Mouse (Mus musculus) CD4-positive, CD25-positive, alpha-beta regulatory T cell, adult 4 months (primary cell): ENCODE measurements at regions not wholly inside any gene's neighbourhood (a gene's known extent, or its start where the extent isn't known, plus 50 kb on each side); places are given as distances from the start of the nearest gene placed in this dataset.

Experiments used
- ATAC-seq: one replicate; pipeline ENCODE4 v1.8.0; 2017

DNA sequence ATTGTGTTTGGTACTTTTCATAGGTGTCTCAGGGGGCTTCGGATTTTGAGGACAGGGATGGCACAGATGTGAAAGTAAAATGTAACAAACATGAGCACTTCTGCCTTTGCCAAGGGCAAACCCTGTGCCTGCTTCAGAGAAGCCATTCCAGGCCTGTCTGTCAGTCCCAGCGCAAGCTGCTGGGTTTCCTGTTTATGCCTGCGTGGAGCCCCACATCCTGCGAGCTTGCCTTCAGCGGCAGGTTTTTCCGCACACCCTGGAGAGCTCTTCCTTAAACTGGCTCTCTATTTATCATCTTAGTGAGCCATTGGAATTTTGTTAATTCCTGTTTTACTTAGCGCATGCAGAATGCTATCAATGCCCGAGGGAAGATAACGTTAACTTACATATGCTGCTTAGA lies 159.5 kb downstream of the Zfp281 start:
- no peak for ATAC-seq

DNA sequence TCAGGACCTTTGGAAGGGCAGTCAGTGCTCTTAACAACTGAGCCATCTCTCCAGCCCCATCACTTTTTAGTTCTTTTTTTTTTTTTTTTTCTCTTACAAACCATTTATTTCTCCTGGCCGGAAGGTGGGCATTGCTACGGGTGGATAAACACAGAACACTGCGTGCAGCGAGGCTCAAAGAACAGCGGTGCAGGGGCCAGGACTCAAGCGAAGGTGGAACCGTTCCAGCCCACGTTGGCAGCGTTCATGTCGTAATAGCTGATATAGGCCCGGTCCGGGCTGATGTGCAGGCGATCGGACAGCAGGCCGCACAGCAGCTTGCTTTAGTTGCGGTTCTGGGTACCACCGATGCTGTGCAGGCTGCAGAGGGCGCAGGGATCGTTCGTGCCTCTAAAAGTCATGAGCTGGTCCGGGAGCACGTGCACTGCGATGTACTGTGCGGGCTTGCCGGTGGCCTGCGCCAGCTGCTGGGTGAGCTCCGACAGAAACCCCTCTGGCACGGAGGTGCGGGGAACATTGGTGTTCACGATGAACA lies 164.3 kb downstream of the Zfp281 start:
- ATAC-seq = no peak

DNA sequence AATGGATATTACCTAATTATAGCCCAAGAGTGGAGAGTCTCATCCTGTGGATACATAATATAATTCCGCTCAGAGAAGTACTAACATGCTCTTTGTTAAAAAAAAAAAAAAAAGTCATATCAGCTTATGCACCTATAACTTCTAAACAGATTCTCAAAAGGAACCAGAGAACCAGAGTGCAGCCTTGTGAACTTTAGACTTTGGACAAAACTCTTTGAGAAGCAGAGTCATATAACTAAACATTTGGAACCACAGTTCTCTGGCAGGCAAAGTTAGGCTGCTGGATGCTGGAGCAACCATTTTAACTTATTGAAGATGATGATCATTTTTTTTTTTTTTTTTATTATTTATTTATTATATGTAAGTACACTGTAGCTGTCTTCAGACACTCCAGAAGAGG lies 166.9 kb downstream of the Zfp281 start:
- ATAC-seq = no peak
